Mouse (Mus musculus): ENCODE results near the gene Gm10134. TPM values are rescaled to one million over a fixed set of nuclear protein-coding genes. Genes with fewer than 3 reads are reported as not detected.
"Not testable (repeated sequence)": the region's sequence is repeated elsewhere in the genome, so short reads cannot be mapped to it uniquely, and the experiment has no call there.

The Gm10134 gene
- polyA plus RNA-seq, 1 experiment from 2014 or later = 10.3 TPM

GRCm38 (mm10) chr2:28497561-28497960 is 8.3 kb upstream of the Gm10134 start:
- Histone ChIP-seq H3K4me3 (ENCODE audit: low read length) (peak overlapping the region; percentile 1; the same call in 1 of the 2 replicates), H3K36me3 (ENCODE audit: control insufficient read depth, insufficient read depth, low read length) (no peaks in the 10 kb centered on the region), H3K9ac (ENCODE audit: low read depth, low read length) (no peak overlapping the region), H3K27me3 (replicated peaks; ENCODE audit: control insufficient read depth, insufficient read depth, low read length) (no peaks in the 10 kb centered on the region), H3K4me2 (ENCODE audit: low read depth, low read length) (no peak overlapping the region), H3K27ac (ENCODE audit: low read length) (no peak overlapping the region), H3K9me3 (ENCODE audit: control insufficient read depth, low read length) (no peaks in the 10 kb centered on the region), H3K4me1 (ENCODE audit: control insufficient read depth, insufficient read depth, low read length) (peaks cover 13% of the 10 kb centered on the region)
- ATAC-seq = no peak
- WGBS = 85% methylated on average over 5 of the region's 5 CpGs

GRCm38 (mm10) chr2:28498431-28498830 is 7.5 kb upstream of the Gm10134 start:
- no peak overlapping the region for H3K4me2 ChIP-seq (ENCODE audit: low read depth, low read length)

DNA sequence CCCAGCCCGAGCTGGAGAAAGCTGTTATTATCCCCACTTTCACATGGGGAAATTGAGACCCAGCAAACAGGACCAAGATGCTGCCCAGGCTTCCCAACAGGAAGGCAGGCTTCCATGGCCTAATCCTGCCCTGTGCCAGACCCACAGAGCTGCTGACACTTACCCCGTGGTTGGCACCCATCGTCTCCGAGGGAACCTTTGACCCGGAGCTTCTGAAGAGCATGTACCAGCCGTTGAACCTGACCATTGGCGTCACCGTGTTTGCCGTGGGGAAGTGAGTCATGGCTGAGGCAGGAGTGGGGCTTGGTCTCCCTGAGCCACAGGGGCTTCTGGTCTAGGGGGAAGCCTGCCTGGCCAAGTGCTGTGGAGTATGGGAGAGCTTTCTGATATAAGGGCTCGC is 2.9 kb upstream of the Gm10134 start:
- Histone ChIP-seq H3K4me2 (ENCODE audit: low read depth, low read length) (no peak overlapping the region), H3K4me3 (ENCODE audit: low read length) (no peak overlapping the region), H3K27ac (ENCODE audit: low read length) (no peak overlapping the region), H3K9ac (ENCODE audit: low read depth, low read length) (no peak overlapping the region), H3K4me1 (ENCODE audit: control insufficient read depth, insufficient read depth, low read length) (no peaks in the 10 kb centered on the region), H3K9me3 (ENCODE audit: control insufficient read depth, low read length) (no peaks in the 10 kb centered on the region), H3K27me3 (replicated peaks; ENCODE audit: control insufficient read depth, insufficient read depth, low read length) (no peaks in the 10 kb centered on the region), H3K36me3 (ENCODE audit: control insufficient read depth, insufficient read depth, low read length) (no peaks in the 10 kb centered on the region)
- 83% methylated on average over 10 of the region's 10 CpGs for WGBS
- ATAC-seq = no peak

More at GRCm38 (mm10) chr2:28498431-28498830, 7.5 kb upstream of the Gm10134 start:
- peaks cover 13% of the 10 kb centered on the region for H3K4me1 ChIP-seq (ENCODE audit: control insufficient read depth, insufficient read depth, low read length)
- 83% methylated on average over 4 of the region's 4 CpGs for WGBS
- ATAC-seq = no peak
- H3K9ac ChIP-seq (ENCODE audit: low read depth, low read length) = no peak overlapping the region
- no peaks in the 10 kb centered on the region for H3K9me3 ChIP-seq (ENCODE audit: control insufficient read depth, low read length)
- no peak overlapping the region for H3K4me3 ChIP-seq (ENCODE audit: low read length)
- no peaks in the 10 kb centered on the region for H3K27me3 ChIP-seq (replicated peaks; ENCODE audit: control insufficient read depth, insufficient read depth, low read length)
- H3K27ac ChIP-seq (ENCODE audit: low read length) = no peak overlapping the region
- no peaks in the 10 kb centered on the region for H3K36me3 ChIP-seq (ENCODE audit: control insufficient read depth, insufficient read depth, low read length)

- ATAC-seq = no peak
- Histone ChIP-seq H3K4me2 (ENCODE audit: low read depth, low read length) (no peak overlapping the region), H3K27ac (ENCODE audit: low read length) (no peak overlapping the region), H3K27me3 (replicated peaks; ENCODE audit: control insufficient read depth, insufficient read depth, low read length) (no peaks in the 10 kb centered on the region), H3K4me3 (ENCODE audit: low read length) (no peak overlapping the region), H3K9me3 (ENCODE audit: control insufficient read depth, low read length) (no peaks in the 10 kb centered on the region), H3K9ac (ENCODE audit: low read depth, low read length) (no peak overlapping the region), H3K36me3 (ENCODE audit: control insufficient read depth, insufficient read depth, low read length) (no peaks in the 10 kb centered on the region), H3K4me1 (ENCODE audit: control insufficient read depth, insufficient read depth, low read length) (no peaks in the 10 kb centered on the region)
- WGBS = 90% methylated on average over 13 of the region's 13 CpGs
Observed at GRCm38 (mm10) chr2:28504676-28505075, 1.2 kb upstream of the Gm10134 start.

DNA sequence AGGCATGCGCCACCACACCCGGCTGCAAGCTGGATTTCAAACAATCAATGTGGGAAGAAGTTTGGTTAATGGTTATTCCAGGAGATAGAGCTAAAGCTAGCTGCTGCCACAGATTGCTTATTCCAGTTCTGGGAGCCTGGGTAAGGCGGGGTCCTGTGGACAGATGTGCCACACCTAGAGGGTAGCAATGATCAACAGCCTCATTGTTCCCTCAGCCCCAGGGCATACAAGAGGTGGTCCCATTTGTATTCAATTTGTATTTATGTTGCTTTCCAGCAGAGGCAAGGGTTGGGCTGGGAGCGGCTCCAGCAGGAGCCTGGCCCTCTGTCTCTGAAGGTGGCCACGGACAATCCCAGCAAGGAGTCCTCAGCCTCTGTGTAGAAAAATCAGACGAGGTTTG is 396 bp downstream of the Gm10134 start:
- Histone ChIP-seq H3K4me2 (ENCODE audit: low read depth, low read length) (no peak overlapping the region), H3K4me1 (ENCODE audit: control insufficient read depth, insufficient read depth, low read length) (no peaks in the 10 kb centered on the region), H3K4me3 (ENCODE audit: low read length) (no peak overlapping the region), H3K9me3 (ENCODE audit: control insufficient read depth, low read length) (no peaks in the 10 kb centered on the region), H3K27me3 (replicated peaks; ENCODE audit: control insufficient read depth, insufficient read depth, low read length) (no peaks in the 10 kb centered on the region), H3K27ac (ENCODE audit: low read length) (no peak overlapping the region), H3K36me3 (ENCODE audit: control insufficient read depth, insufficient read depth, low read length) (no peaks in the 10 kb centered on the region), H3K9ac (ENCODE audit: low read depth, low read length) (no peak overlapping the region)
- 83% methylated on average over 6 of the region's 6 CpGs for WGBS
- ATAC-seq = no peak

GRCm38 (mm10) chr2:28511600-28511999 is 5.7 kb downstream of the Gm10134 start:
- H3K9me3 ChIP-seq (ENCODE audit: control insufficient read depth, low read length); ATAC-seq; H3K36me3 ChIP-seq (ENCODE audit: control insufficient read depth, insufficient read depth, low read length); H3K4me2 ChIP-seq (ENCODE audit: low read depth, low read length); H3K27me3 ChIP-seq (replicated peaks; ENCODE audit: control insufficient read depth, insufficient read depth, low read length); H3K4me3 ChIP-seq (ENCODE audit: low read length); H3K9ac ChIP-seq (ENCODE audit: low read depth, low read length); H3K27ac ChIP-seq (ENCODE audit: low read length): not testable (repeated sequence)
- WGBS = 54% methylated on average over 5 of the region's 5 CpGs
- H3K4me1 ChIP-seq (ENCODE audit: control insufficient read depth, insufficient read depth, low read length) = peaks cover 17% of the 10 kb centered on the region

DNA sequence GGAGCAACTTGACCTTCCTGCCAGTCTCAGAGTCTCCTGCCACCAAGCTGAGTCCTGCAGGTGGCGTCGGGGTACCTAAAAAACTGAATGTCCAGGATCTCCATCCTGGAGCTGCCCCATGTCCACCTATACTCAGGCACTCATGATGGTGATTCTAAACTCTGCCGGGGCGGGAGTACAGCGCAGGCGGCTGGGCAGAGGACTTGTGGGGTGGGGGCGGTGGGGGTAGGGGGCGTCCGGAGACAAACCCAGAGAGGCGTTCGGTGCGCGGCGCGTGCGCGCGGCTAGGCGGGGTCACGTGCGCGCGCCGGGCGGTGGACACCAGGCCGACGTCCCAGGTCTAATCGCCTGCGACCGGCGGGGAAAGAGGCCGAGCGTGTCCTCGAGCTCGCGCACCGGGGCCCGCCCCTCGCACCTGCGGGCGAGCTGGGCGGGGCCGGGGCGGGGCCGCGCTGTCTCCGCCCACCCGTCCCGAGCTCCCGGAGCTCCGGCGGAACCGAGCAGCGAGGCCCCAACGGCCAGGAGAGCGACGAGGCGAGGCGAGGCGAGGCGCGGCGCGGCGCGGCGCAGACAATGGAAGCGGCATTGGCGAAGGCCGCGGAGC is 7.0 kb downstream of the Gm10134 start, which contains the start of gene Ralgds:
Gene Ralgds, plus strand, starts transcription at position 328 of the 604 bp plus-strand sequence.
- peak within 1 kb of the TSS; percentile 98 for H3K4me2 ChIP-seq (ENCODE audit: low read depth, low read length)
- no peaks in the 10 kb centered on the region for H3K36me3 ChIP-seq (ENCODE audit: control insufficient read depth, insufficient read depth, low read length)
- no peaks in the 10 kb centered on the region for H3K9me3 ChIP-seq (ENCODE audit: control insufficient read depth, low read length)
- ATAC-seq = peak; percentile 77
- no peaks in the 10 kb centered on the region for H3K27me3 ChIP-seq (replicated peaks; ENCODE audit: control insufficient read depth, insufficient read depth, low read length)
- H3K4me3 ChIP-seq (ENCODE audit: low read length) = peak within 1 kb of the TSS; percentile 77
- peak within 1 kb of the TSS; percentile 86 for H3K9ac ChIP-seq (ENCODE audit: low read depth, low read length)
- peaks cover 25% of the 10 kb centered on the region for H3K4me1 ChIP-seq (ENCODE audit: control insufficient read depth, insufficient read depth, low read length)
- under 1% methylated on average over 51 of the region's 71 CpGs for WGBS
- peak within 1 kb of the TSS; percentile 76 for H3K27ac ChIP-seq (ENCODE audit: low read length)

DNA sequence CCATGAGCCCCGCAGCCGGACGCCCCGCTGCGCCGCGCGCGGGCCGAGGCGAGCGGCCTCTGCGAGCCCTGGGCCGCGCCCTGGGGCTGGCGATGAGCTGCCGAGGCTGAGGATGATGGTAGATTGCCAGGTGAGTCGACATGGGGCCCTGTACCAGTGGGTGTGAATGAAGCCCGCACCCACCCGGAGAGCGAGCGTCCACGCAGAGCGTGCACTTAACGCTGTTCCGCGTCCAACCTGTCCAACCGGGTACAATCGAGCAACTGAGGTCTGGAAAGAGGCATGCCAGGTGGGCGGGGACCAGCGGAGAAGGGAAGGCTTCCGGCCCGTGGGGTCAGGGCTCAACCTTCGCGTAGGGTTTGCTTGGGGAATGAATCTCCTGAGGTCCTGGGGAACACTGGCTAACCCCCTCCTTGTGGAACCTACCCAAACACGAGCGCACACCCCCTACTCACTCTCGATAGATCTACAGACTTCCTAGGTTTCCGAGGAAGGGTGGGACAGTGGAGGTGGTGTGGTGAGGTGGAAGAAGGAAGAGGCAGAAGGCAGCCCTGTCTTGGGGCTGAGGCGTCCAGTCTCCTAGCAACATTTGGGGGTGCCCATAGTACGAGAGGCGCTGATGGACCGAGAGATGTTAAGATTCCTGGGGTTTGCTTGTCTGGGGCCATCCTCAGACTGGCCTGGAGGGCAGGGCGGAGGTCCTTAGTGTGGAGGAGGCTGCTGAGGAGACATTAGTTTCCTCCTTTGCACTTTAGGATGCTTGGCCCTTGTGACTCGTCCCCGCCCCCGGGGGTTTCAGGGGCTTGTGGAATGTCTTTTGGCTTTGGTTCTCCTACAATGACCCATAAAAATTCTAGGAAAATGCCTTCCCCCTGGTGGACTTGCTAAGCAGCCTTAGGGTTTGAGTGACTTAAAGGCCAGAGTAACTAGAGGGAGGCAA is 7.8 kb downstream of the Gm10134 start:
- H3K36me3 ChIP-seq (ENCODE audit: control insufficient read depth, insufficient read depth, low read length) = peaks cover under 1% of the 10 kb centered on the region; the same call in 1 of the 2 replicates
- WGBS = 5% methylated on average over 47 of the region's 47 CpGs
- ATAC-seq = peak; percentile 58

GRCm38 (mm10) chr2:28514489-28514888 is 8.6 kb downstream of the Gm10134 start:
- H3K27ac ChIP-seq (ENCODE audit: low read length) = no peak overlapping the region
- 19% methylated on average over 5 of the region's 5 CpGs for WGBS
- peak overlapping the region; percentile 86 for H3K9ac ChIP-seq (ENCODE audit: low read depth, low read length)
- peaks cover 3% of the 10 kb centered on the region; the same call in 1 of the 2 replicates for H3K36me3 ChIP-seq (ENCODE audit: control insufficient read depth, insufficient read depth, low read length)
- H3K4me1 ChIP-seq (ENCODE audit: control insufficient read depth, insufficient read depth, low read length) = peaks cover 25% of the 10 kb centered on the region
- H3K4me3 ChIP-seq (ENCODE audit: low read length) = peak overlapping the region; percentile 77
- no peak for ATAC-seq
- H3K9me3 ChIP-seq (ENCODE audit: control insufficient read depth, low read length) = no peaks in the 10 kb centered on the region
- H3K27me3 ChIP-seq (replicated peaks; ENCODE audit: control insufficient read depth, insufficient read depth, low read length) = no peaks in the 10 kb centered on the region
- H3K4me2 ChIP-seq (ENCODE audit: low read depth, low read length) = peak overlapping the region; percentile 98

More for the DNA sequence above, 7.8 kb downstream of the Gm10134 start:
- peak overlapping the region; percentile 76 for H3K27ac ChIP-seq (ENCODE audit: low read length)
- H3K9me3 ChIP-seq (ENCODE audit: control insufficient read depth, low read length) = no peaks in the 10 kb centered on the region
- peak overlapping the region; percentile 77 for H3K4me3 ChIP-seq (ENCODE audit: low read length)
- H3K27me3 ChIP-seq (replicated peaks; ENCODE audit: control insufficient read depth, insufficient read depth, low read length) = no peaks in the 10 kb centered on the region
- peak overlapping the region; percentile 98 for H3K4me2 ChIP-seq (ENCODE audit: low read depth, low read length)
- H3K4me1 ChIP-seq (ENCODE audit: control insufficient read depth, insufficient read depth, low read length) = peaks cover 25% of the 10 kb centered on the region
- peak overlapping the region; percentile 86 for H3K9ac ChIP-seq (ENCODE audit: low read depth, low read length)

All from intestine, embryonic 16.5 days (tissue).